In genomic region chr7:47050766-47051165, GRCm38 (mm10) we compare ENCODE assay signal across 7 mouse cellular contexts. TPM values are rescaled to one million over a fixed set of nuclear protein-coding genes. Genes with fewer than 3 reads are reported as not detected.
DNase-seq lines count a peak whose midpoint lies in the region; ATAC-seq and TF ChIP-seq lines count a peak whose summit lies in the region.

No protein-coding gene starts in this region.

- 0% methylated on average over 34 of the region's 34 CpGs for WGBS in embryonic facial prominence, embryonic 13.5 days
- under 1% methylated on average over 34 of the region's 34 CpGs for WGBS in lung, embryonic 16.5 days

- intact Hi-C loops in heart, postnatal 10 days (cut with DNase I): loop anchor here (2.0 kb wide), 1 partner anchor 26 kb away; no protein-coding TSS in a partner anchor

- H3K27ac ChIP-seq in embryonic facial prominence, embryonic 13.5 days: peak overlapping the region; percentile 87
- H3K27ac ChIP-seq in lung, embryonic 16.5 days (ENCODE audit: low read length): peak overlapping the region; percentile 98

- peak overlapping the region; percentile 77 for H3ac ChIP-seq in C2C12 (ENCODE audit: control insufficient read depth, insufficient read length, low read depth)

- TF ChIP-seq CTCF in C2C12 (IDR thresholded peaks at IDR 0.05; ENCODE audit: control insufficient read depth, insufficient read depth, insufficient read length): no peak
- TF ChIP-seq CTCF in E14TG2a.4 (conservative IDR thresholded peaks at IDR 0.05; ENCODE audit: low read length): no peak

- no peaks in the 10 kb centered on the region for H3K27me3 ChIP-seq in C2C12 (ENCODE audit: control insufficient read depth, insufficient read depth, insufficient read length)
- H3K27me3 ChIP-seq in E14TG2a.4 (ENCODE audit: insufficient read depth, low read length): peaks cover 44% of the 10 kb centered on the region
- no peaks in the 10 kb centered on the region for H3K27me3 ChIP-seq in embryonic facial prominence, embryonic 13.5 days
- H3K27me3 ChIP-seq in lung, embryonic 16.5 days (ENCODE audit: control insufficient read depth, insufficient read depth, low read depth, low read length): no peaks in the 10 kb centered on the region

- peak overlapping the region; percentile 75 for H3K9ac ChIP-seq in embryonic facial prominence, embryonic 13.5 days
- H3K9ac ChIP-seq in lung, embryonic 16.5 days (ENCODE audit: low read length): peak overlapping the region; percentile 89

- H3K4me2 ChIP-seq in embryonic facial prominence, embryonic 13.5 days: peak overlapping the region; percentile 79
- H3K4me2 ChIP-seq in lung, embryonic 16.5 days (ENCODE audit: low read depth, low read length): peak overlapping the region; percentile 89

- H3K36me3 ChIP-seq in C2C12 (ENCODE audit: control insufficient read depth, insufficient read depth) (no peaks in the 10 kb centered on the region), E14TG2a.4 (ENCODE audit: insufficient read depth, low read length) (0 out of 2 replicates have a peak, but pooled peaks cover 7% of the 10 kb centered on the region)
- H3K36me3 ChIP-seq in embryonic facial prominence, embryonic 13.5 days: peaks cover 6% of the 10 kb centered on the region; the same call in 1 of the 2 replicates
- no peaks in the 10 kb centered on the region for H3K36me3 ChIP-seq in lung, embryonic 16.5 days (ENCODE audit: control insufficient read depth, insufficient read depth, low read length)

- H3K79me2 ChIP-seq in C2C12 (ENCODE audit: control insufficient read depth, insufficient read depth): no peaks in the 10 kb centered on the region

- H3K4me3 ChIP-seq in C2C12 (ENCODE audit: insufficient read depth, poor library complexity, severe bottlenecking) (peak overlapping the region; percentile 34), E14TG2a.4 (replicated peaks; ENCODE audit: low read length) (peak overlapping the region; percentile 90)
- H3K4me3 ChIP-seq in embryonic facial prominence, embryonic 13.5 days: peak overlapping the region; percentile 68
- H3K4me3 ChIP-seq in lung, embryonic 16.5 days (ENCODE audit: low read length): peak overlapping the region; percentile 88

- ATAC-seq in embryonic facial prominence, embryonic 13.5 days (ENCODE audit: insufficient number of reproducible peaks, insufficient read depth, low FRiP score, low TSS enrichment, low read depth): peak; percentile 53
- peak; percentile 43; the same call in 1 of the 2 replicates for ATAC-seq in lung, embryonic 16.5 days (ENCODE audit: low read depth)

- peak; percentile 74 to 76 for DNase-seq in heart, postnatal 10 days
- DNase-seq in layer of hippocampus, adult 8-10 months (ENCODE audit: low spot score in 2 of 2): peak; percentile 67 to 70
- peak; percentile 56 to 74 for DNase-seq in right cerebral cortex, postnatal 36 days (ENCODE audit: low spot score in 2 of 2)

- H3K79me3 ChIP-seq in C2C12 (ENCODE audit: low read depth): no peaks in the 10 kb centered on the region

- no peaks in the 10 kb centered on the region for H3K9me3 ChIP-seq in E14TG2a.4 (ENCODE audit: low read length)
- H3K9me3 ChIP-seq in embryonic facial prominence, embryonic 13.5 days: no peaks in the 10 kb centered on the region
- no peaks in the 10 kb centered on the region for H3K9me3 ChIP-seq in lung, embryonic 16.5 days (ENCODE audit: control insufficient read depth, low read length)

- peaks cover 20% of the 10 kb centered on the region for H3K4me1 ChIP-seq in E14TG2a.4 (replicated peaks; ENCODE audit: low read depth, low read length)
- H3K4me1 ChIP-seq in embryonic facial prominence, embryonic 13.5 days: peaks cover 21% of the 10 kb centered on the region
- H3K4me1 ChIP-seq in lung, embryonic 16.5 days (replicated peaks; ENCODE audit: control insufficient read depth, insufficient read depth, low read length): peaks cover 22% of the 10 kb centered on the region

TF ChIP-seq in C2C12, 6 proteins besides CTCF, POLR2A, EP300 and RAD21:
- no peak for TF ChIP-seq FOSL1 (IDR thresholded peaks at IDR 0.05; ENCODE audit: insufficient read depth, low read length, poor library complexity, severe bottlenecking)
- no peak for TF ChIP-seq MYOG (IDR thresholded peaks at IDR 0.05; ENCODE audit: control insufficient read depth, extremely low read depth, insufficient read length)
- TF ChIP-seq CEBPB (IDR thresholded peaks at IDR 0.05; ENCODE audit: low read depth): no peak
- no peak for TF ChIP-seq MYOD1 (IDR thresholded peaks at IDR 0.05; ENCODE audit: control insufficient read depth, insufficient read length, low read depth)
- TF ChIP-seq USF1 (IDR thresholded peaks at IDR 0.05; ENCODE audit: low read depth): peak; percentile 83

RNA-seq across cellular contexts. Expression of gene Tmem86a, which starts 0.4 kb away (rescaled TPM):
- polyA plus RNA-seq in C2C12 (2012; fragmentation: generic; extraction: Trizol): 6.8 TPM
- polyA plus RNA-seq in embryonic facial prominence, embryonic 13.5 days (2015; fragmentation: Nextera tagmentation; extraction: Ambion mirVana): 17.4 and 18.9 TPM in 2 replicates
- 10 to 100 TPM; 33.8 to 37.3 TPM for total RNA-seq in heart, postnatal 10 days (2021)
- 10 to 100 TPM; 10.3 to 21.0 (median 15.3) TPM for total RNA-seq in layer of hippocampus, adult 8-10 months (2022)
- polyA plus RNA-seq in lung, embryonic 16.5 days (2015; fragmentation: Nextera tagmentation; extraction: Ambion mirVana): 40.4 and 41.7 TPM in 2 replicates

RNA-seq across cellular contexts. Expression of gene Spty2d1, which starts 42.6 kb away (rescaled TPM):
- 5.3 TPM for polyA plus RNA-seq in C2C12 (2012; fragmentation: generic; extraction: Trizol)
- 18.8 and 20.0 TPM in 2 replicates for polyA plus RNA-seq in embryonic facial prominence, embryonic 13.5 days (2015; fragmentation: Nextera tagmentation; extraction: Ambion mirVana)
- total RNA-seq in heart, postnatal 10 days (2021): 10 to 100 TPM; 12.5 to 13.8 TPM
- total RNA-seq in layer of hippocampus, adult 8-10 months (2022): 10 to 100 TPM; 15.1 to 17.6 (median 16.2) TPM
- 23.9 and 24.0 TPM in 2 replicates for polyA plus RNA-seq in lung, embryonic 16.5 days (2015; fragmentation: Nextera tagmentation; extraction: Ambion mirVana)

Comparison
In these comparisons a context has a peak if more than half of its experiments do, and no peak if none do; other contexts are left out.
1. Peak in every context shown above with its lines: DNase-seq, ATAC-seq, H3K4me3 ChIP-seq and H3K27ac ChIP-seq.
2. H3K4me3 ChIP-seq: peak in every context shown above with its lines; median percentile 90 in E14TG2a.4; 88 in lung, embryonic 16.5 days; 68 in embryonic facial prominence, embryonic 13.5 days; 34 in C2C12.